Mouse (Mus musculus): ENCODE measurements around the gene Nup133. TPM values are rescaled to one million over a fixed set of nuclear protein-coding genes. Genes with fewer than 3 reads are reported as not detected.

The Nup133 gene
- 2.9 TPM for polyA plus RNA-seq (2014; fragmentation: Illumina TruSeq; extraction: RNeasy Lipid Tissue Mini Kit (QIAGEN cat#74804); ENCODE audit: low replicate concordance)

GRCm38 (mm10) chr8:123948942-123949685 is at the start of gene Nup133:
Gene Nup133, minus strand, starts transcription at chr8:123949265.

GRCm38 (mm10) chr8:123982826-123983400 is 33.8 kb upstream of the Nup133 start, which contains the start of gene Abcb10:
Gene Abcb10, minus strand, starts transcription at chr8:123983122.

GRCm38 (mm10) chr8:123894502-123895097 is 54.5 kb downstream of the Nup133 start, which contains the start of gene Acta1:
Gene Acta1, minus strand, starts transcription at chr8:123894751.

GRCm38 (mm10) chr8:123859648-123860259 is 89.3 kb downstream of the Nup133 start, which contains the start of gene Ccsap:
Gene Ccsap, minus strand, starts transcription at chr8:123860209.

Other genes with a start within 250 kb of the Nup133 start
- gene Rab4a, start 143.3 kb downstream of the Nup133 start, polyA plus RNA-seq (2014; fragmentation: Illumina TruSeq; extraction: RNeasy Lipid Tissue Mini Kit (QIAGEN cat#74804); ENCODE audit: low replicate concordance) = 26.7 TPM
- gene Ccsap, start 89.1 kb downstream of the Nup133 start, polyA plus RNA-seq (2014; fragmentation: Illumina TruSeq; extraction: RNeasy Lipid Tissue Mini Kit (QIAGEN cat#74804); ENCODE audit: low replicate concordance) = 0.63 TPM
- gene Acta1, start 54.5 kb downstream of the Nup133 start, polyA plus RNA-seq (2014; fragmentation: Illumina TruSeq; extraction: RNeasy Lipid Tissue Mini Kit (QIAGEN cat#74804); ENCODE audit: low replicate concordance) = not detected
- gene Abcb10, start 33.9 kb upstream of the Nup133 start, polyA plus RNA-seq (2014; fragmentation: Illumina TruSeq; extraction: RNeasy Lipid Tissue Mini Kit (QIAGEN cat#74804); ENCODE audit: low replicate concordance) = 20.4 TPM
- gene Taf5l, start 72.1 kb upstream of the Nup133 start, polyA plus RNA-seq (2014; fragmentation: Illumina TruSeq; extraction: RNeasy Lipid Tissue Mini Kit (QIAGEN cat#74804); ENCODE audit: low replicate concordance) = 5.0 TPM
- gene Urb2, start 72.2 kb upstream of the Nup133 start, polyA plus RNA-seq (2014; fragmentation: Illumina TruSeq; extraction: RNeasy Lipid Tissue Mini Kit (QIAGEN cat#74804); ENCODE audit: low replicate concordance) = 2.4 TPM

All from small intestine, adult 10 weeks (tissue).